Mouse (Mus musculus) lung, embryonic 15.5 days (tissue): ENCODE results near the gene Fgfr2. TPM values are rescaled to one million over a fixed set of nuclear protein-coding genes. Genes with fewer than 3 reads are reported as not detected.

Source experiments
- ATAC-seq: fragments of 200-750 bp; cut with Nextera tagmentation; 2 replicates; pipeline ENCODE4 v1.8.0; 2017; ENCODE audit warnings: moderate number of reproducible peaks, borderline replicate concordance; ENCODE audit not compliant: low FRiP score, low TSS enrichment; ENCODE audit errors: extremely low read depth
- H3K27ac ChIP-seq: fragments of 300-500 bp; sonication (generic); 2 replicates; pipeline ENCODE4 v1.5.1; 2015; ENCODE audit warnings: moderate library complexity, mild to moderate bottlenecking, inconsistent platforms
- H3K27me3 ChIP-seq: fragments of 300-500 bp; sonication (generic); 2 replicates; pipeline ENCODE4 v1.6.1; 2015; ENCODE audit warnings: inconsistent platforms
- H3K36me3 ChIP-seq: fragments of 300-500 bp; sonication (generic); 2 replicates; pipeline ENCODE4 v1.6.1; 2015; ENCODE audit warnings: inconsistent platforms
- H3K4me1 ChIP-seq: fragments of 300-500 bp; sonication (generic); 2 replicates; pipeline ENCODE4 v1.6.1; 2015; ENCODE audit warnings: inconsistent platforms
- H3K4me2 ChIP-seq: fragments of 300-500 bp; sonication (generic); 2 replicates; pipeline ENCODE4 v1.6.1; 2015; ENCODE audit warnings: inconsistent platforms, mild to moderate bottlenecking, moderate library complexity
- H3K4me3 ChIP-seq: fragments of 300-500 bp; sonication (generic); 2 replicates; pipeline ENCODE4 v1.5.1; 2015; ENCODE audit warnings: mild to moderate bottlenecking, inconsistent platforms
- H3K9ac ChIP-seq: fragments of 300-500 bp; sonication (generic); 2 replicates; pipeline ENCODE4 v1.6.1; 2015; ENCODE audit warnings: inconsistent platforms
- H3K9me3 ChIP-seq: fragments of 300-500 bp; sonication (generic); 2 replicates; pipeline ENCODE4 v1.6.1; 2016; ENCODE audit warnings: inconsistent platforms
- WGBS: fragments of 180-500 bp; shearing (Covaris S2); methylation state at CpG from one replicate; pipeline ENCODE4 v1.1.7; 2015; 5-methylcytosine and 5-hydroxymethylcytosine counted together
- polyA plus RNA-seq: library from polyadenylated mRNA; unstranded; fragments of >200 nt; fragmentation: Nextera tagmentation; extraction: Ambion mirVana; gene quantifications from 2 replicates; pipeline ENCODE4 v1.2.1, GENCODE M21; 2015

The Fgfr2 gene
- polyA plus RNA-seq, 1 experiment from 2014 or later, result 160 TPM

DNA sequence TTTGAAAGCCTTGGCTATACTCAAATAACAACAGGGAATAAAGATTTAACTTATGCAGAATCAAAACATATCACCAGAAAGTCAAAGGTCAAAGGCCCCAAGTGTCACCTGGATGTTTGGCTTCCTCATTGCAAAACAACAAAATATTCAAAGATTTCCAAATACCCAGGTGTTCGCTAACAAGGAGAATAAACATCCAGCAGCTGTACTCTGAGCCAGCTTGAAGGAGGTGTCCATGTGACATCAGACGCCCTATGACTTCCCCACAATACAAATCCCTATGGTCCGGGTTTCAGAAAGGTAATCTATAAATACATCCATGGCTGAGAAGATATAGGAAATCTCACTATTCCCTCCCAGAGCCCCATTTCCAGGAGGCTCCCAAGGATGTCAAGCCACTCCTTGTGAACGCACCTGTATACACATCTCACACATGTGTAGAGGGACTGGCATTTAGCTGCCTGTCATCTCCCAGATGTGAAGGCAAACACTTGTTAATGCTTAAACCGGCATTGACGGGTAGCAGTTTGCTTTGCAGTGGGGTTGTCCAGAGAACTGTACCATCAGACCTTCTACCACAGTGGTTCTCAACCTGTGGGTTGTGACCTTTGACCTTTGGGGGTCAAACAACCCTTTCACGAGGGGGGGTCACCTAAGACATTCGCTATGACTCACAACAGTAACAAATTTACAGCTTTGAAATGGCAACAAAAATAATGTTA is 2900.4 kb downstream of the Fgfr2 start:
- no peaks in the 10 kb centered on the region for H3K9me3 ChIP-seq
- H3K27ac ChIP-seq, result no peak overlapping the region
- H3K4me1 ChIP-seq, result peaks cover 18% of the 10 kb centered on the region
- peaks cover 4% of the 10 kb centered on the region; the same call in 1 of the 2 replicates for H3K36me3 ChIP-seq
- H3K4me3 ChIP-seq, result no peak overlapping the region
- H3K4me2 ChIP-seq, result no peak overlapping the region
- no peak overlapping the region for H3K9ac ChIP-seq
- ATAC-seq, result no peak
- WGBS, result 55% methylated on average over 8 of the region's 8 CpGs
- no peaks in the 10 kb centered on the region for H3K27me3 ChIP-seq

GRCm38 (mm10) chr7:130221661-130222387 is 2901.3 kb downstream of the Fgfr2 start:
- no peak for ATAC-seq
- Histone ChIP-seq H3K4me1 (peaks cover 14% of the 10 kb centered on the region), H3K27ac (no peak overlapping the region), H3K9me3 (no peaks in the 10 kb centered on the region), H3K36me3 (peaks cover 2% of the 10 kb centered on the region; the same call in 1 of the 2 replicates), H3K9ac (no peak overlapping the region), H3K27me3 (no peaks in the 10 kb centered on the region), H3K4me2 (no peak overlapping the region), H3K4me3 (no peak overlapping the region)
- WGBS, result 76% methylated on average over 17 of the region's 17 CpGs

DNA sequence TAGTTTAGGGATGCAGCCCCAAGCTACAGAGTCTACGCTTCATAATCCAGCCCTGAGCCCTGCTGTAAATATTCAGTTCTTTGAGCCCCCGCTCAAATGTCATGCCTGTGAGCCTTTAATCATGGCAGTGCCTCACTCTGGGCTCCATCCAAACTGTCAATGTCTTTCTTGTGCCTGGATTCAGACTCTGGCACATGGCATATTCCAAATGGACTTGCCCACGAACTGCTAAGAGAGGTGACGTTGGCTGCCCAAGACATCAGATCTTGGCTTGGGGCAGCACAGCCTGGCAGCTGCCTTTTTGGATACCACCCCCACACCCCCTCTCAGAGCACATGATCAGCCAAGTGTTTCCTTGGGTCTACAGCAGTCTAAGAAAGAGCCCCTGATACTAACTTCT is 2902.5 kb downstream of the Fgfr2 start:
- H3K36me3 ChIP-seq, result no peaks in the 10 kb centered on the region; the same call in 1 of the 2 replicates
- no peak for ATAC-seq
- H3K27me3 ChIP-seq, result no peaks in the 10 kb centered on the region
- H3K9ac ChIP-seq, result no peak overlapping the region
- WGBS, result 76% methylated on average over 4 of the region's 4 CpGs
- H3K4me2 ChIP-seq, result no peak overlapping the region
- no peak overlapping the region for H3K4me3 ChIP-seq
- no peak overlapping the region for H3K27ac ChIP-seq
- peaks cover 18% of the 10 kb centered on the region for H3K4me1 ChIP-seq
- H3K9me3 ChIP-seq, result no peaks in the 10 kb centered on the region

GRCm38 (mm10) chr7:130219844-130220243 is 2903.3 kb downstream of the Fgfr2 start:
- 72% methylated on average over 4 of the region's 4 CpGs for WGBS
- no peak overlapping the region for H3K27ac ChIP-seq

DNA sequence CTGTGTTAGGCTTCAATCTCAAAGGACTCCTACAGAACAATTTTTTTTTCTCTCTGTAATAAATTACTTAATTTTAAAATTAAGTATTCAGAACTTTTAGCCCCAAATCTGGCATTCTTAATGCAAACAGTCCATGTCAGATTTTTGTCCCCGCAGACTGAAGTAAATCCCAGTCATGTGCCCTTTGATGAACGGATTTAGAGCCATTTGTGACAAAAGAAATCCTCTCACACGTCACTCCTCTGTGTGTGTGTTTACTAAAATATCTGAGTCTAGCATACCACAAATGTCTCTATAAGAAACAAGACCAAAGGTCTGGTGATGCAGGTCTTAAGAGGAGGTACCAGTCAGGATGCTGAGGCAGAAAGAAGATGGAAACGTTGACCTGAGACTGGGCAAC is 2906.9 kb downstream of the Fgfr2 start:
- no peaks in the 10 kb centered on the region for H3K27me3 ChIP-seq
- H3K4me3 ChIP-seq, result no peak overlapping the region
- H3K9me3 ChIP-seq, result no peaks in the 10 kb centered on the region
- H3K9ac ChIP-seq, result no peak overlapping the region
- ATAC-seq, result no peak
- peaks cover 21% of the 10 kb centered on the region for H3K4me1 ChIP-seq
- WGBS, result 30% methylated on average over 4 of the region's 4 CpGs
- H3K27ac ChIP-seq, result 0 out of 2 replicates have a peak overlapping the region, but pooled peaks have one; percentile 15
- H3K36me3 ChIP-seq, result peaks cover 17% of the 10 kb centered on the region
- no peak overlapping the region for H3K4me2 ChIP-seq

More at GRCm38 (mm10) chr7:130219844-130220243, 2903.3 kb downstream of the Fgfr2 start:
- no peak for ATAC-seq
- Histone ChIP-seq H3K36me3 (no peaks in the 10 kb centered on the region; the same call in 1 of the 2 replicates), H3K4me3 (no peak overlapping the region), H3K4me2 (no peak overlapping the region), H3K9ac (no peak overlapping the region), H3K27me3 (no peaks in the 10 kb centered on the region), H3K4me1 (peaks cover 25% of the 10 kb centered on the region), H3K9me3 (no peaks in the 10 kb centered on the region)

- no peaks in the 10 kb centered on the region for H3K9me3 ChIP-seq
- no peak overlapping the region for H3K4me2 ChIP-seq
- H3K27ac ChIP-seq, result peak overlapping the region; percentile 15; the same call in 1 of the 2 replicates
- no peak overlapping the region for H3K4me3 ChIP-seq
- WGBS, result 41% methylated on average over 21 of the region's 21 CpGs
- H3K4me1 ChIP-seq, result peaks cover 21% of the 10 kb centered on the region
- peak; percentile 82; the same call in 1 of the 2 replicates for ATAC-seq
- no peaks in the 10 kb centered on the region for H3K27me3 ChIP-seq
- peaks cover 17% of the 10 kb centered on the region for H3K36me3 ChIP-seq
- no peak overlapping the region for H3K9ac ChIP-seq
Measured at GRCm38 (mm10) chr7:130215348-130216252, 2907.6 kb downstream of the Fgfr2 start.

- H3K27ac ChIP-seq, result no peak overlapping the region
- 87% methylated on average over 5 of the region's 5 CpGs for WGBS
- no peaks in the 10 kb centered on the region for H3K9me3 ChIP-seq
- no peak overlapping the region for H3K9ac ChIP-seq
- H3K36me3 ChIP-seq, result peaks cover 17% of the 10 kb centered on the region
- H3K27me3 ChIP-seq, result no peaks in the 10 kb centered on the region
- H3K4me3 ChIP-seq, result no peak overlapping the region
- ATAC-seq, result no peak
- H3K4me1 ChIP-seq, result peaks cover 19% of the 10 kb centered on the region
- no peak overlapping the region for H3K4me2 ChIP-seq
Measured at GRCm38 (mm10) chr7:130213156-130213555, 2910.0 kb downstream of the Fgfr2 start.

DNA sequence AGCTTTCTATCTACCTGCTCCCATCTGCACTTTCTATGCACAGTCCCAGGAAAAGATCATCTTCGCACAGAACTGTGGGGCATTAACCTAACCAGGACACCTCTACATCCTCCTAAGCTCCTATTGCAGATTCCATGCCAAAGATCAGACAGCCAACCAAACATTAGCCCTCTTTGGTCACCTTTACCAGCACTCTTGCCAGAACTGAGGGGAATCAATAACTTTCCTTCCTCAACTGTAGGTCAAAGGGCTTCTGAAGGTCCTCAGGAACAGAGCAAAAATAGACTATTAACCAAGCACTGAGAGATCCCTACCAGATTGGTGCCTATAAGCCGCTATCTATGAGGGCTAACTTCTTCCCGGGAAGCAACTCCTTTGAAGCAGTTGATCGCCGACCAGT is 2911.7 kb downstream of the Fgfr2 start:
- Histone ChIP-seq H3K4me1 (peaks cover 36% of the 10 kb centered on the region), H3K27me3 (no peaks in the 10 kb centered on the region), H3K4me3 (no peak overlapping the region), H3K27ac (no peak overlapping the region), H3K4me2 (no peak overlapping the region), H3K9me3 (no peaks in the 10 kb centered on the region), H3K9ac (no peak overlapping the region), H3K36me3 (peaks cover 17% of the 10 kb centered on the region)
- WGBS, result 72% methylated on average over 5 of the region's 5 CpGs
- ATAC-seq, result no peak

DNA sequence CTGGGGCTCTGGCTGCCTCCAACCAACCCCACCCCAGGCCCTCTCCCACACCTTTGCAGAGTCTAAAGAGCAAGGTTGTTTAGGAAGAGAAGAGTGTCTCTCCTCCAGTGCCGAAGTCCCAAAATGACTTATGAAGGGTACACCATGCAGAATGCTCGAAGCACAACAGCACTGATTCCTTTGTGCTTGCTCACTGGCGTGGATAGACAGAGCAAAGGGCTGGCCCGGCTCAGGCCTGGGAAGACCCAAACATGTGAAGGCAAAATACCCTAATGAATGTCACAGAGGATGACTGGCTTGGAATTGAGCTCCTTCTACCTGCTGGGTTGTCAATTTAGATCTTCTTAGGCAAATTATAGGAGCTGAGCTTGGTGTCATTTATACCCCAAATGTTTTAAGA is 2914.5 kb downstream of the Fgfr2 start:
- ATAC-seq, result no peak
- peaks cover 33% of the 10 kb centered on the region for H3K4me1 ChIP-seq
- no peak overlapping the region for H3K4me2 ChIP-seq
- H3K27me3 ChIP-seq, result no peaks in the 10 kb centered on the region
- H3K36me3 ChIP-seq, result peaks cover 12% of the 10 kb centered on the region
- H3K9ac ChIP-seq, result no peak overlapping the region
- H3K4me3 ChIP-seq, result no peak overlapping the region
- H3K27ac ChIP-seq, result peak overlapping the region; percentile 1; the same call in 1 of the 2 replicates
- WGBS, result 92% methylated on average over 4 of the region's 4 CpGs
- H3K9me3 ChIP-seq, result no peaks in the 10 kb centered on the region

- peaks cover 33% of the 10 kb centered on the region for H3K4me1 ChIP-seq
- no peak overlapping the region for H3K9ac ChIP-seq
- ATAC-seq, result peak; percentile 66
- H3K4me2 ChIP-seq, result no peak overlapping the region
- no peak overlapping the region for H3K4me3 ChIP-seq
- no peaks in the 10 kb centered on the region for H3K27me3 ChIP-seq
- no peaks in the 10 kb centered on the region for H3K36me3 ChIP-seq
- 45% methylated on average over 6 of the region's 6 CpGs for WGBS
- H3K27ac ChIP-seq, result peak overlapping the region; percentile 65
- H3K9me3 ChIP-seq, result no peaks in the 10 kb centered on the region
Measured at GRCm38 (mm10) chr7:130206181-130206582, 2917.0 kb downstream of the Fgfr2 start.

- Histone ChIP-seq H3K4me3 (no peak overlapping the region), H3K27ac (no peak overlapping the region), H3K4me2 (no peak overlapping the region), H3K4me1 (peaks cover 37% of the 10 kb centered on the region), H3K9ac (no peak overlapping the region), H3K36me3 (peaks cover 4% of the 10 kb centered on the region), H3K27me3 (no peaks in the 10 kb centered on the region), H3K9me3 (no peaks in the 10 kb centered on the region)
- WGBS, result 74% methylated on average over 7 of the region's 7 CpGs
- ATAC-seq, result no peak
Measured at GRCm38 (mm10) chr7:130205140-130205539, 2918.0 kb downstream of the Fgfr2 start.
